Mouse (Mus musculus): ENCODE data around the gene Prss8. TPM values are rescaled to one million over a fixed set of nuclear protein-coding genes. Genes with fewer than 3 reads are reported as not detected.

Prss8 gene
- total RNA-seq, 1 experiment from 2014 or later, result 0.15 TPM

GRCm38 (mm10) chr7:127895442-127895841 is 34.5 kb downstream of the Prss8 start, which contains the start of the genes Gm21974 and Vkorc1:
Gene Gm21974, minus strand, starts transcription at chr7:127895454.
Gene Vkorc1, minus strand, starts transcription at chr7:127895617.
- DNase-seq, result peak; percentile 94

DNA sequence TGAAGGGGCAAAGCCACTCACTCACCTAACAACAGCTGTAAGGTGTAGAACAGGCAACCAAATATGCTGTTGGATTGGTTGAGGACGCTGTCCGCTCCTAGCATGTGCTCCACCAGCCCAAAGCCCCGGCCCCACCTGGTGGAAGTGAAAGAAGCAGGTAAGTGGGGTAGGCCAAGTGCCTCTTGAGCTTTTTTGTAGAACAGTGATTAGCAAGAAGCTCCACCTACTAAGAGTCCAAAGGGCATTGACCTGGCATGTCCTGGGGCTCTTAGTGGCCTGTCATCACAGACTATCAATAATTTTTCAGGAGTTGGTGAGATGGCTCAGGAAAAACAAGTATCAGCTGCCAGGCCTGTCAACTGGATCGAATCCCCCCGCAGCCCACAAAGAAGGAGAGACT is 35.4 kb downstream of the Prss8 start:
- DNase-seq, result no peak

- DNase-seq, result no peak
Observed at GRCm38 (mm10) chr7:127890798-127891197, 39.1 kb downstream of the Prss8 start, which contains the start of gene Prss53. Gene Prss53, minus strand, starts transcription at chr7:127890970.

GRCm38 (mm10) chr7:127888821-127889220 is 41.1 kb downstream of the Prss8 start:
- no peak for DNase-seq

DNA sequence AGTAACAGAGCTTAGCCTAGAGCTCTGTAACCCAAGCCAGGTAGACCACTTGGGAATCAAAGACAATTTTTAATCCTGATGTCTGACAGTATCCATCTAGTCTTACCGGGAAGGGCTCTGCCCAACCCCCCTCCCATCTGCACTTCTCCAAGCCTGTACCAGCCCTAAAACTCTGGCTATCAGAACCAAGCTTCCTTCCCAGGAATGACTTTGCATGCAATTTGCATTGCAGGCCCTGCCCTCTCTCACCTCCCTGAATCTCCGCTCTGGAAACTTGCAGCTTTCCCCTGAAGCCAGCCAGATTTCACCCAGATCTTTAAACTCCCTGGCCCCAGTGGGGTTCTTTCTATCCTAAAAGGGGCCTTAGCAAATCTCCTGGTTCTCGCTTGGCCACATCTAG is 42.1 kb downstream of the Prss8 start:
- DNase-seq, result no peak

- no peak for DNase-seq
Observed at GRCm38 (mm10) chr7:127887191-127887590, 42.7 kb downstream of the Prss8 start.

DNA sequence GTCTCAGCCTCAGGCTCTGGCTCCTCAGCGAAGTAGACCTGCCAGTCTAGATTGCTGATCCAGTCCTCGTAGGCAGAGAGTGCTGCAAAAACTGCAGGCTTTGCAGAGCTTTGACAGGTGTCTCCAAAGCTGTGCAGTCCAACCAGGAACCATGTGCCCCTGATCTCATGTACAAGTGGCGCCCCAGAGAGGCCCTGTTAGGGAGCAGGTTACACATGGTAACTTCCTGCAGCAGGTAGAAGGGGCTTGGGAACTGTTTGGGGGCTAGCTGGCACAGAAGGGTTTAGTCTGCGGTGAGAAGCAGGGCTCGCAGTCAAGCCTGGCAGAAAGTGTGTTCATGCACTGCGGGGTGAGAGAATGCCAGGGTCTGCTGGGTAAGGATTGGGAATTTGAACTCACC is 43.4 kb downstream of the Prss8 start:
- no peak for DNase-seq

DNA sequence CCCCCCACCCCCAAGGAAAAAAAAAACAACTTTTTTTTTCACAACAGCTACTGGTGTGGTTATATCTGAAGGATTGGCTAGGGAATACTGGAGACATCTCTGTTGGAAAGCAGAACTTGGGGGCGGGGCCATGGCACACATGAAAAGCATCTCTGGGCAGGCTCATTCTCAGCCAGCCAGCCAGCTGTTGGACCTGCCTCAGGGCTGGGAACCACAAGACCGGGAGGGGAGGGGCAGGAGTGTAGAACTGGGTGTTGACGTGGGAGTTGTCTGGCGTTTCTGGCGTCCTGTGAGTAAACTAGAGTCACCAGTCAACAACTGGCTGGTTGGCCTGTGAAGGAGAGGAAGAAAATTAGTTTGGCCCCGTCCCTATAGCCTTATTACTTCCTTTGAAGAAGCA is 44.0 kb downstream of the Prss8 start:
- no peak for DNase-seq

GRCm38 (mm10) chr7:127880431-127880830 is 49.5 kb downstream of the Prss8 start:
- DNase-seq, result no peak

DNA sequence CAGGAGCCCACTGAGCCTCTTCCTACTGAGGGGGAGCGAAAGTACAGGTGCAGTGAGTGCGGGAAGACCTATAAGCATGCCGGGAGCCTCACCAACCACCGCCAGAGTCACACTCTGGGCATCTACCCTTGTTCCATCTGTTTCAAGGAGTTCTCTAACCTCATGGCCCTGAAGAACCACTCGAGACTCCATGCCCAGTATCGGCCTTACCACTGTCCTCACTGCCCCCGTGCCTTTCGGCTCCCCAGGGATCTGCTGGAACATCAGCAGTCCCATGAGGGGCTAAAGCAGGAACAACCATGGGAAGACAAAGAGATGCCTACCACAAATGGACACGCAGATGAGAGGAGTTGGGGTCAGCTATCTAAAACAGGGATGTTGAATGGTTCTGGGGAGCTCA is 50.6 kb downstream of the Prss8 start:
- no peak for DNase-seq

DNA sequence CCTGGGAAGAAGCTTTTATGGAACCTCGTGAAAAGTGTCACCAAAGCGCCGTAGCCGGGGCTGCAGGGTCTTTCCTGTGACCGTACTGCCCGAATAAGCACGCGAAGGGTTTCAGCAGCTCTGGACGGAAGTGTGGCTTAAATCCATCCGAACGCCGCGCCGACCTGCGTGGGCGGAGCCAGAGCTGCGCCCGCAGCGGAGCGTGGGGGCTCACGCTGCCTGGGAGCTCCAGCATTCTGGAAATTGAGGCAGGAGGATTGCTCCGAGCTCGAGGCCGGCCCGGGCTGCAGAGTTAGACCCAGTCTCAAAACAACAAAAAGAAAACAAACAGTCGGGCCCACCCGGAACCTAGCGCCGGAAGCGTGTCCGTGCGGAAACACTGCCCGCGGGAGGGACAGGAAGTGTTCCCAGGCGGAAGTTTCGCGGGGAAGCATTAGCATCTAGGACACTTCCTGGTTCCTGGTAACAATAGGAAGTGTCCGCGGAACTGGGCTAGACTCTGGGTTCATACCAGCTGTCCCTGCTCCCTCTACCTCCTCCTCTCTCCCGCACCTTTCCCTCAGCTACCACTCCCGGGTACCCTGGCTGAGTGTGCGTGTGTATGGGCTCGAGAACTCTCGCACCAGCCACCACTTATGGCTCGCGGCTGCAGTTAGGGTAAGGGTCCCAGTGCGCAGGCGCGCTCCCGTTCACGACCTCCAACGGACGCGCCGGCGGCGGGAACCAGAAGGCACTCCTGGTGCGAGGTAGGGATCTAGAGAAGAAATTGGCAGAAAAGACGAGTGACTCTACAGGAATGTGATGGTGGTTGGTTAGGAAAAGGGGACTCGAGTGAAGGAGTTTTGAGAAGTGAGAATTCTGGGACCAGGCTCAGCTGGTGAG is 53.2 kb downstream of the Prss8 start, which contains the start of gene Zfp668:
Zfp668 (minus strand) TSS at position 362 of the 882 bp plus-strand sequence.
- DNase-seq, result peak; percentile 83

- peak; percentile 76 for DNase-seq
Observed at GRCm38 (mm10) chr7:127876041-127876466, 53.9 kb downstream of the Prss8 start, which contains the start of gene Zfp646. Gene Zfp646, plus strand, starts transcription at chr7:127876221.

Other genes starting within 250 kb of the Prss8 start
- gene Bcl7c, start 221.2 kb downstream of the Prss8 start, total RNA-seq (2021), result 64.9 and 114 TPM in 2 replicates
- gene Ctf1, start 217.4 kb downstream of the Prss8 start, total RNA-seq (2021), result 2.5 and 2.6 TPM in 2 replicates
- gene Ctf2, start 197.9 kb downstream of the Prss8 start, total RNA-seq (2021), result not detected in 2 replicates
- gene Fbxl19, start 185.6 kb downstream of the Prss8 start, total RNA-seq (2021), result 18.3 and 18.5 TPM in 2 replicates
- gene Orai3, start 160.3 kb downstream of the Prss8 start, total RNA-seq (2021), result 31.5 and 37.2 TPM in 2 replicates
- gene Setd1a, start 153.4 kb downstream of the Prss8 start, total RNA-seq (2021), result 36.9 and 49.8 TPM in 2 replicates
- gene Gm49388, start 144.5 kb downstream of the Prss8 start, total RNA-seq (2021), result 4.4 and 6.9 TPM in 2 replicates
- gene Hsd3b7, start 129.5 kb downstream of the Prss8 start, total RNA-seq (2021), result 49.1 and 66.2 TPM in 2 replicates
- gene Stx4a, start 105.8 kb downstream of the Prss8 start, total RNA-seq (2021), result 101 and 122 TPM in 2 replicates
- 4.2 and 8.0 TPM in 2 replicates for gene Stx1b, start 105.6 kb downstream of the Prss8 start, total RNA-seq (2021)
- 41.2 and 42.2 TPM in 2 replicates for gene Zfp646, start 53.9 kb downstream of the Prss8 start, total RNA-seq (2021)
- 9.3 and 11.3 TPM in 2 replicates for gene Zfp668, start 53.3 kb downstream of the Prss8 start, total RNA-seq (2021)
- gene Prss53, start 39.1 kb downstream of the Prss8 start, total RNA-seq (2021), result 1.2 and 2.2 TPM in 2 replicates
- gene Gm21974, start 34.6 kb downstream of the Prss8 start, total RNA-seq (2021), result not detected in 2 replicates
- gene Vkorc1, start 34.5 kb downstream of the Prss8 start, total RNA-seq (2021), result 69.5 and 76.6 TPM in 2 replicates
- 119 and 123 TPM in 2 replicates for gene Bckdk, start 26.0 kb downstream of the Prss8 start, total RNA-seq (2021)
- gene Kat8, start 17.6 kb downstream of the Prss8 start, total RNA-seq (2021), result 30.0 and 32.6 TPM in 2 replicates
- 4.4 and 9.7 TPM in 2 replicates for gene Prss36, start 16.6 kb upstream of the Prss8 start, total RNA-seq (2021)
- 189 and 309 TPM in 2 replicates for gene Fus, start 37.4 kb upstream of the Prss8 start, total RNA-seq (2021)
- 2.8 and 5.5 TPM in 2 replicates for gene Pycard, start 63.8 kb upstream of the Prss8 start, total RNA-seq (2021)
- 0.24 TPM in 1 of 2 replicates, not detected in the other for gene Trim72, start 73.8 kb upstream of the Prss8 start, total RNA-seq (2021)
- 2.5 and 2.9 TPM in 2 replicates for gene Itgam, start 132.5 kb upstream of the Prss8 start, total RNA-seq (2021)
- gene Gm49368, start 132.6 kb upstream of the Prss8 start, total RNA-seq (2021), result not detected in 2 replicates
- 0.71 and 0.97 TPM in 2 replicates for gene Itgax, start 199.4 kb upstream of the Prss8 start, total RNA-seq (2021)
- not detected in 2 replicates for gene Itgad, start 224.3 kb upstream of the Prss8 start, total RNA-seq (2021)

Measured in adrenal gland, postnatal 25 days (tissue).